Mouse (Mus musculus) stomach, postnatal 0 days (tissue): ENCODE measurements around the gene Bri3. TPM values are rescaled to one million over a fixed set of nuclear protein-coding genes. Genes with fewer than 3 reads are reported as not detected.
A peak's percentile ranks its signal among the peaks of the same experiment; 100 is the strongest.

ENCODE experiments used
- ATAC-seq: fragments of 200-750 bp; cut with Nextera tagmentation; 2 replicates; pipeline ENCODE4 v1.8.0; 2017; ENCODE audit not compliant: low FRiP score, low TSS enrichment
- DNase-seq: peaks from one replicate; pipeline ENCODE4 v3.0.0-alpha.2; 2016; ENCODE audit warnings: low spot score
- H3K27ac ChIP-seq: fragments of 300-500 bp; sonication (generic); replicated peaks from 2 replicates; pipeline ENCODE4 v1.5.1; 2014; ENCODE audit warnings: mild to moderate bottlenecking, control low read depth
- H3K27me3 ChIP-seq: fragments of 300-500 bp; sonication (generic); 2 replicates; pipeline ENCODE4 v1.6.1; 2014; ENCODE audit warnings: low read length; ENCODE audit not compliant: control insufficient read depth, insufficient read depth
- H3K36me3 ChIP-seq: fragments of 300-500 bp; sonication (generic); 2 replicates; pipeline ENCODE4 v1.6.1; 2014; ENCODE audit warnings: low read length, mixed read lengths; ENCODE audit not compliant: control insufficient read depth, insufficient read depth
- H3K4me1 ChIP-seq: fragments of 300-500 bp; sonication (generic); replicated peaks from 2 replicates; pipeline ENCODE4 v1.6.1; 2014; ENCODE audit warnings: antibody characterized with exemption; ENCODE audit not compliant: control insufficient read depth, insufficient read depth
- H3K4me2 ChIP-seq: fragments of 300-500 bp; sonication (generic); replicated peaks from 2 replicates; pipeline ENCODE4 v1.6.1; 2014; ENCODE audit warnings: low read depth, mild to moderate bottlenecking, control low read depth, moderate library complexity
- H3K4me3 ChIP-seq: fragments of 300-500 bp; sonication (generic); 2 replicates; pipeline ENCODE4 v1.5.1; 2014; ENCODE audit warnings: low read depth, low read length, control low read depth
- H3K9ac ChIP-seq: fragments of 300-500 bp; sonication (generic); 2 replicates; pipeline ENCODE4 v1.6.1; 2014; ENCODE audit warnings: mild to moderate bottlenecking, low read length, control low read depth, mixed read lengths
- H3K9me3 ChIP-seq: fragments of 300-500 bp; sonication (generic); 2 replicates; pipeline ENCODE4 v1.6.1; 2016; ENCODE audit warnings: low read length; ENCODE audit not compliant: control insufficient read depth
- CTCF ChIP-seq: IDR thresholded peaks from 2 replicates; pipeline ENCODE4 v1.5.1; 2016; ENCODE audit warnings: antibody characterized with exemption, low read depth, mild to moderate bottlenecking, moderate library complexity
- EP300 ChIP-seq: optimal IDR thresholded peaks from 2 replicates; pipeline ENCODE3; 2016; ENCODE audit warnings: antibody characterized with exemption
- WGBS: fragments of 180-500 bp; shearing (Covaris S2); extraction: QIAGEN DNeasy Blood & Tissue Kit; methylation state at CpG from one replicate; pipeline ENCODE4 v1.1.7; 2014; 5-methylcytosine and 5-hydroxymethylcytosine counted together
- polyA plus RNA-seq: library from polyadenylated mRNA; unstranded; fragments of >200 nt; fragmentation: Nextera tagmentation; extraction: Ambion mirVana; gene quantifications from 2 replicates; pipeline ENCODE4 v1.2.1, GENCODE M21; 2015

The Bri3 gene
- polyA plus RNA-seq, 1 experiment from 2014 or later = 197 TPM

DNA sequence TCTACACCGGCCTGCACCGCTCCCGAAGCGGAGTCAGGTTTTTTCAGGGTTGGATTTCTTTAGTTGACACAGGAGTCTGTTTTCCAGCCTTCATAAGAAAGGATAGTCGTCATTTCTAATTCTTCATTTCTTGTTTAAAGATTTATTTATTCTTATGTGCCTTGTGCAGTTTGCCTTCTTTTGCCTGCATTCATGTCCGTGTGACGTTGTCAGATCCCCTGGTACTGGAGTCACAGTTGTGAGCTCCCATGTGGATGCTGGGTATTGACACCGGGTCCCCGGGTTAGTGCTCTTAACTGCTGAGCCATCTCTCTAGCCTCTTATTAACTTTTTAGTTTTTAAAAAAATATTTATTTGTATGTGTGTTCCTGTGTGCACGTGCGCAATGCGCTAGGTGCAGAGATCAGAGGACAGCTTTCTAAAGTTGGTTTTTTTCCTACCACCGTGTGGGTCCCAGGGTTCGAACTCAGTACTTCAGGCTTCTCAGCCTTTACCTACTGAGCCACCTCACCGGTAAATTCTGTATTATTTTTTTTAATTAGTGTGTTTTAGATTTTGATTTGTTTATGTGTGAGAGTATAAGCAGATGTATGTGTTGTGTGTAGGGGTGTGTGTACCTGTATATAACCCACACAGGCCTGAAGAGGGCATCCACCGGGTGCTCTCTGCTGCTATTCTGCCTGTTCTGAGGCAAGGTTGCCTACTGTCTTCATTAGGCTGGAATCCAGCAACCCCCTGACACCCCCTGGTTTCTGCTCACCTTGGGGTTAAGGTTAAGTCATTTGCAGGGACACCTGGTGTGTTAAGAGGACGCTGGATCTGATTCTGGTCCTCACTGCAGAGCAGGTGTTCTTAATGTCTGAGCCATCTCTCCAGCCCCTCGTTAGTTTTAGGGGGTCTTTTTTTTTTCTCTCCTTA lies 20.1 kb upstream of the Bri3 start:
- Histone ChIP-seq H3K9ac (peak overlapping the region; percentile 74), H3K36me3 (no peaks in the 10 kb centered on the region), H3K27me3 (no peaks in the 10 kb centered on the region), H3K4me3 (peak overlapping the region; percentile 63), H3K4me1 (peaks cover 3% of the 10 kb centered on the region; the same call in 1 of the 2 replicates), H3K27ac (peak overlapping the region; percentile 69; the same call in 1 of the 2 replicates), H3K4me2 (peak overlapping the region; percentile 85), H3K9me3 (no peaks in the 10 kb centered on the region)
- TF ChIP-seq CTCF (peak; percentile 31; the same call in 1 of the 2 replicates), EP300 (no peak)
- WGBS = 23% methylated on average over 18 of the region's 18 CpGs
- ATAC-seq (no peak), DNase-seq (no peak)

GRCm38 (mm10) chr5:144226220-144226619 lies 18.0 kb upstream of the Bri3 start:
- H3K9me3 ChIP-seq = no peaks in the 10 kb centered on the region
- ATAC-seq = no peak
- no peak for DNase-seq
- H3K36me3 ChIP-seq = no peaks in the 10 kb centered on the region
- peaks cover 3% of the 10 kb centered on the region; the same call in 1 of the 2 replicates for H3K4me1 ChIP-seq
- no peak overlapping the region for H3K4me3 ChIP-seq
- H3K27ac ChIP-seq = no peak overlapping the region
- no peak overlapping the region for H3K9ac ChIP-seq
- TF ChIP-seq EP300 (no peak), CTCF (no peak)
- no peaks in the 10 kb centered on the region for H3K27me3 ChIP-seq
- WGBS = 33% methylated on average over 11 of the region's 11 CpGs
- H3K4me2 ChIP-seq = no peak overlapping the region

GRCm38 (mm10) chr5:144230216-144230615 lies 14.0 kb upstream of the Bri3 start:
- WGBS = 90% methylated on average over 7 of the region's 7 CpGs
- no peak overlapping the region for H3K27ac ChIP-seq
- no peak for TF ChIP-seq EP300
- TF ChIP-seq CTCF = no peak
- no peak overlapping the region for H3K9ac ChIP-seq
- no peak for ATAC-seq
- H3K4me1 ChIP-seq = no peaks in the 10 kb centered on the region
- no peaks in the 10 kb centered on the region for H3K9me3 ChIP-seq
- no peak for DNase-seq
- H3K27me3 ChIP-seq = no peaks in the 10 kb centered on the region
- H3K4me2 ChIP-seq = no peak overlapping the region
- H3K36me3 ChIP-seq = no peaks in the 10 kb centered on the region
- no peak overlapping the region for H3K4me3 ChIP-seq

DNA sequence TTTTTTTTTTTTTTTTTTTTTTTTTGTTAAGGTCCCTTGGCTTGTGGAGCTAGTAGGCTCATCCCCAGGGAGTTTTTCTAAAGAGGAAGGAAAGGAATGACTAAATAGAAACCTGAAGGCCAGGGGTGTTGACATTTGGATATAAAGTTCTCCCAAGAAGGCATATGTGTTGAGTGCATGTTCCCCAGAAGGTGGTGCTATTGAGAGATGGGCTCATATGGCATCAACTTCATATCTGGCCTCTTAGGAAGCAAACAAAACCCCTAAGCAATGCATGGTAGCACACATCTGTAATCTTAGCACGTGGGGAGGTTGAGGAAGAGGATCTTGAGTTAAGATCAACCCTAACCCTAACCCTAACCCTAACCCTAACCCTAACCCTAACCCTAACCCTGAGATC lies 12.8 kb upstream of the Bri3 start:
- Histone ChIP-seq H3K9me3 (no peaks in the 10 kb centered on the region), H3K36me3 (no peaks in the 10 kb centered on the region), H3K27me3 (no peaks in the 10 kb centered on the region), H3K4me2 (no peak overlapping the region), H3K4me1 (no peaks in the 10 kb centered on the region), H3K9ac (no peak overlapping the region), H3K27ac (no peak overlapping the region), H3K4me3 (no peak overlapping the region)
- no peak for DNase-seq
- peak; percentile 50; the same call in 1 of the 2 replicates for ATAC-seq
- TF ChIP-seq CTCF (peak; percentile 73), EP300 (no peak)
- whole genome bisulfite sequencing = 47% methylated on average over 1 of the region's 1 CpGs

DNA sequence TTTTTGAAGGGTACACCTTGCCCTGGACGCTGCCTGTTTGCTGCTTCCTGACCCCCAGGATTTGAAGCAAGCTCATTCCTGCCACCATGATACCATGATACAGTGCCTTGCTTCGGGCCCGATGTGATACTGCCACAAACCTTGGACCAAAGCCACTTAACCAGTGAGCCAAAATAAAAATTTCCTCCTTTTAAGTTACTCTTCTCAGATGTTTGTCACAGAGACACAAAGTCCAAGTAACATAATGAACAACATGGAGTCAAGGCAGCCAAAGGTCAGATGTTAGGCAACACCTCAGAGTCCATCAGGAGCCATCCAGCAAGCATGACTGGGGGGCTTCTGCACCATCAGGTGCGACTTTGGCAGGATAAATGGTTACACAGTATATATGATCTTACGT lies 11.7 kb upstream of the Bri3 start:
- ATAC-seq = no peak
- H3K27me3 ChIP-seq = no peaks in the 10 kb centered on the region
- 85% methylated on average over 5 of the region's 5 CpGs for WGBS
- H3K36me3 ChIP-seq = no peaks in the 10 kb centered on the region
- H3K4me2 ChIP-seq = no peak overlapping the region
- no peak overlapping the region for H3K9ac ChIP-seq
- DNase-seq = no peak
- no peaks in the 10 kb centered on the region for H3K4me1 ChIP-seq
- H3K4me3 ChIP-seq = no peak overlapping the region
- no peak overlapping the region for H3K27ac ChIP-seq
- TF ChIP-seq EP300 (no peak), CTCF (no peak)
- no peaks in the 10 kb centered on the region for H3K9me3 ChIP-seq

- DNase-seq (no peak), ATAC-seq (no peak)
- Histone ChIP-seq H3K4me1 (no peaks in the 10 kb centered on the region), H3K27me3 (no peaks in the 10 kb centered on the region), H3K27ac (no peak overlapping the region), H3K9me3 (no peaks in the 10 kb centered on the region), H3K4me3 (no peak overlapping the region), H3K4me2 (no peak overlapping the region), H3K9ac (no peak overlapping the region), H3K36me3 (no peaks in the 10 kb centered on the region)
- TF ChIP-seq EP300 (no peak), CTCF (no peak)
- WGBS = 61% methylated on average over 6 of the region's 6 CpGs
These were observed 10.0 kb upstream of the Bri3 start for GRCm38 (mm10) chr5:144234222-144234621.
